Mouse (Mus musculus): ENCODE measurements around the gene Swt1.

Gene Swt1

DNA sequence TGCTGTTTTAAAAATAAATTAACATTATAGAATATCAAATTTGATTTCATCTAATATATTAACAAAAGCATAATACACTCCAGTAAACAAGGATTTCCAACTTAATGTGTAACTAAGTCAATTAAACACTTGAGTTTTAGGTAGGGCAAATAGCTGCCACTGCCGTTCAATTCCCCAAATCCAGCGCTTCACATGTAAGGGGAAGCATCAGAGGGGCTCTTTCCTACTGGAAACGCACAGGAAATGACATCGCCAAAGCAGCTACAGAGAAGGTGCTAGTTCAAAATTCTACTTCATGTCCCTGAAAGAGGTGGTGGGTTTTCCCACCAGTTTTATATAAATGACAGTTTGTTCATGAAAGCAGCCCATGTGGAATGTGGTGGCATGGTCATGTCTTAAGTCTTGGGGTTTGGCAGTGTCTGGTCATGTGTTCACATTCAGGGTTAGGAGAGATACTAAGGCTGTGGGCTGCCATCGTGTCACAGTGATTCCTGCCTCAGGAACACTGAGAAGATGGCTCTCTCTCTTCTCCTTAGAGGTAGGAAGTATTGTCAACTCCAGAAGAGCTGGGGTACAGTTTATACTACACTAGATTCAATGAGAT, 60.4 kb downstream of the Swt1 start:
- no peak for DNase-seq (ENCODE audit: extremely low read depth, insufficient read length, low spot score)

DNA sequence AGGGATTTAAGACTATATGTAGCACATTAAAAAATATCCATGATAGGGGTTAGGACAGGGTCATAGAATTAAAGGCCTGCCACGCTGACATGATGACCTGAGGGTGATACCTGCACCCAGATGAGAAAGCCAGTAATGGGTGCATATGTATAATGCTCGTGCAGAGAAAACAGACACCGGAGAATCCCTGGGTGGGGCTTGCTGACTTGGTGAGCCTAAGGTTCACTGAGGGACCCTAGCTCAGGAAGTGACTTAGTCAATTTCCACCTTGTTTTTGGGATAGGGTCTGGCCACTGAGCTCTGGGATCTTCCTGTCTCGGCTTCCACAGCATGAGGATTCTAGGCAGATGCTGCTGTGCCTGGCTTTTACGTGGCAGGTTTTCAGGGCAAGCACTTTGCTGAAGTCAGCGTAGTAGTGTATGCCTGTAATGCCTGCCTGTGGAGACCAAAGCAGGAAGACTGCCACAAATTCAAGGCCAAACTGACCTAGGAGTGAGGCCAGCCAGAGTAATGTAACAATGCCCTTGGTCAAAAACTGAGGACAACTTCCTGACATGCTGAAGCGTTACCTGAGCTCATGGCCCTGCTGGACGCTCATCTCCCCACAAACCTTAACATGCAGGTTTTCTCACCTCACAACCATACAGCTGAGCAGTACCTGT, 61.2 kb downstream of the Swt1 start:
- DNase-seq (ENCODE audit: extremely low read depth, insufficient read length, low spot score), result no peak

DNA sequence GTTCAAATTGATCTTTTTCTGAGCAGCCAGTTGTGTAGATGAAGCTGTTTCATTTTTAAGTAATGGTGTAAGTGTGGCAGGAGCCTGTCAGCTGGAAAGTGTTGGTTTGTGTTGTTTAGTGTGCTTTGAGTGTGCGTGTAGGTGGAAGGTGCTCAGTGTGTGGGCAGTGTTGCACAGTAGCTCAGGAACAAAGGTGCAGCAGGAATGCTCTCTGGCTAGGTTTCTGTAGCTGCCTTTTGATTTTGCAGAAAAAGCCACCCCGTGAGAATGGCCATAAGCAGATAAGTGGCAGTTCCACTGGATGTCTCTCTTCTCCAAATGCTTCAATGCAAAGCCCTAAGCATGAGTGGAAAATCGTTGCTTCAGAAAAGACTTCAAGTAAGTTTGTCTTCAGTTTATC, 68.9 kb downstream of the Swt1 start:
- no peak for DNase-seq (ENCODE audit: extremely low read depth, insufficient read length, low spot score)

DNA sequence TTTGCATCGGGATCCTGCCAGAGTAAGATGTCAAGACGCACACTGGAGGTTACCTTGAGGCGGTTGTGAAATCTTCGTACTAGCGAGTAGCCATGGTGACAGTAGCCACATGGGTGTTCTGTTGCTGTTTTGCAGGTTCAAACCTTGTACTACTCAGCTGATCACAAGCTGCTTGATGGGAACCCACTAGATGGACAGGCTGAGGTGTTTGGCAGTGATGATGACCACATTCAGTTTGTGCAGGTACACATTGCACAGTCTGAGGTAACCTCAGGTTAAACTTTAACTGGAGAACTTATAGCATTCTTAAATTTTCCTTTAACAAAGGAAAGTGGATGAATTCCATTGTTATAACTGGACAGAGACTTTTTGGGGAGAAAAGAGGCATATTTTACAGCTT, 72.3 kb downstream of the Swt1 start:
- no peak for DNase-seq (ENCODE audit: extremely low read depth, insufficient read length, low spot score)

DNA sequence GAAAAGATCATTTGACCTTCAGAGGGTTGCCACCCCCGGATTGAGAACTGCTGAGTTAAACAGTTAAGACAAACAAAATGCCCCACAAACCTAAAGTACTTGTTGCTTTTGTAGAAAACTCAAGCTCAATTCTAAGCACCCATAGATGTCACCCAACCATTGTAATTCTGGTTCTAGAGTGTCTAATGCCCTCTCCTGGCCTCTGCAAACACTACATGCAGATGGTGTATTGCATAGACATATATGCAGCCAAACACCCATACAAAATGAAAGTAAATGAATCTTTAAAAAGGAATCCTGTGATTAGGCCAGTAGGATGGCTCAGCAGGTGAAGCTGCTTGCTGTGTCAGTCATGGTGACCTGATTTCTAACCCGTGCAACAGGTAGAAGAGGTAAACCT, 75.3 kb downstream of the Swt1 start:
- DNase-seq (ENCODE audit: extremely low read depth, insufficient read length, low spot score), result no peak

DNA sequence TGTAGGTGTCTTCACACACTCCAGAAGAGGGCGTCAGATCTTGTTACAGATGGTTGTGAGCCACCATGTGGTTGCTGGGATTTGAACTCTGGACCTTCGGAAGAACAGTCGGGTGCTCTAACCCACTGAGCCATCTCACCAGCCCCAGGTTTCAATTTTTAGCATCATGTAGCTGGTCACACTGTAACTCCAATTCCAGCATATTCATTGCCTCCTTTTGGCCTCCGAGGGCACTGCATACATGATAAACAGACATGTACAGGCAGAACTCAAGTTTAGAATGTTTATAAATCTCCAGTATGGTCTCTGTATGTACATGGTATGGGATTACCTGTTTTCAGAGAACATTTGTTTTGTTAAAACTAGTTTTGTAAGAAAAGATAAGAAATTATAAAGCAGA, 80.0 kb downstream of the Swt1 start:
- DNase-seq (ENCODE audit: extremely low read depth, insufficient read length, low spot score), result peak; percentile 10

DNA sequence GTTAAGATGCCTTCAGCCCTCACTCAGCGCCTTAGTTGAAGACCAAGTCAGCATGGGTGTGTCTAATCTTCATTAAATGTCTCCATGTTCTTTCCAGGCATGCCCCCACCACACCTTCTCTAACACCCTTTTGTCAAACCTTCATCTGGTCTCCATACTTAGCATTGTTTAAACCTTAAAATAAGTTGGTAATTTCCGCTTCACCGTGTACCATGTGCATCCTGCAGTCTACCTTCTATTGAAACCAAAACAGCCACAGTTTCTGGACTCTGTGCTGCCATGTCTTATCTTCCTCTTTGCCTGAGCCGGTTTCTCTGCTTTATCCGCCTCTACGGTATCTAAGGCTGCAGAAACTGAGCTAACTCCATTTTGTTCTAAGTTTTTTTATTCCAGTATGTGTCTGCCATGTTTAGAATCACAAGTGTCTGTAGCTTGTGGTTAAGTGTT, 81.6 kb downstream of the Swt1 start:
- no peak for DNase-seq (ENCODE audit: extremely low read depth, insufficient read length, low spot score)

DNA sequence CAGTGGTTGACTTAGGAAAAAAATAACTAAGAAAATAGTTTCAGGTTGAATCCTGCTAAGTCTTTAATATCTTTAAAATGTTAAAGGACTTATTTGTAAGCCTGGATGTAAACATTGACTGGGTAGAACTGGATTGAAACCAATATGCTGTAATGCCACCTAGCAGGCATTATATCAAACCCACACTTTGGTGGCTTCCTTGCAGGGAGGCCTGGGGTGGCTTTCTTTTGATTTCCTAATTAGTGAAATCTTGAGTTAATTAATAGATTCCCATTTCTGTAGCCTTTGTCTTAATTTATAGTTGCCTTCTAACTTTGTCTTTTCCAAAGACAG, 82.4 kb downstream of the Swt1 start:
- no peak for DNase-seq (ENCODE audit: extremely low read depth, insufficient read length, low spot score)

DNA sequence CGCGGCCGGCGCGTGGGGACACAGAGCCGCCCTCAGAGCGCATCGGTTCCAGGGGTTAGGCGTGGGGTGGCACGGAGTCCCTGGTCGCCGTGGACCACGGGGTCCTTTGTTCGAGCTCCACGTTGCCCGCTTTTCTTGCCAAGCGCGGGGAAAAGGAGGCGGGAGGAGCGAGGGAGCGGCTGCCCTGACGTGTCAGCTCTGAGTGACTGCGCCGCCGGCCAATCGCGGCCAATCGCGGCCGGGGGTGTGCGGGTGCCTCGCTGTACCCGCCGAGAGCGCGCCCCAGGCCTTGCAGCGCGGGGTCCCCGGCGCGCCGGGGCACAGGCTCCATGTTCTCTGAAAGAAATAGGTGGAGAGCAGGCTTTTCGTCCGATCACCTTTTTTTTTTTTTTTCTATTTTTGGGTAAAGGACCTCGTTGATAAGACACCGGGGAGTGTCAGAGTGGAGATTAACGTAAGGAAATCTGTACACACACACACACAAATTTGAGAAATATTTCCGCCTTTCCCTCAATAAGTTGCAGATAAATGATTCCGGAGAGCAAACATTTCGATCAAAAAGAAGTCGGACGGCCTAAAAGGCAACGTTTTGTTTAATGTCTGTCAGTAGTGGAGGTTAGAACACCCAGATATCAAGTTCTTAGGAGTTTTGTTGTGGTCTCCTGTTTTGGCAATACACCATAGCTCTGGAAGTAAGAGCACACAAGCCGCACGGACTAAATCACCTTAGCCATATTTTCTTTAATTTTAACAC, 83.0 kb downstream of the Swt1 start:
- DNase-seq (ENCODE audit: extremely low read depth, insufficient read length, low spot score), result peak; percentile 93

DNA sequence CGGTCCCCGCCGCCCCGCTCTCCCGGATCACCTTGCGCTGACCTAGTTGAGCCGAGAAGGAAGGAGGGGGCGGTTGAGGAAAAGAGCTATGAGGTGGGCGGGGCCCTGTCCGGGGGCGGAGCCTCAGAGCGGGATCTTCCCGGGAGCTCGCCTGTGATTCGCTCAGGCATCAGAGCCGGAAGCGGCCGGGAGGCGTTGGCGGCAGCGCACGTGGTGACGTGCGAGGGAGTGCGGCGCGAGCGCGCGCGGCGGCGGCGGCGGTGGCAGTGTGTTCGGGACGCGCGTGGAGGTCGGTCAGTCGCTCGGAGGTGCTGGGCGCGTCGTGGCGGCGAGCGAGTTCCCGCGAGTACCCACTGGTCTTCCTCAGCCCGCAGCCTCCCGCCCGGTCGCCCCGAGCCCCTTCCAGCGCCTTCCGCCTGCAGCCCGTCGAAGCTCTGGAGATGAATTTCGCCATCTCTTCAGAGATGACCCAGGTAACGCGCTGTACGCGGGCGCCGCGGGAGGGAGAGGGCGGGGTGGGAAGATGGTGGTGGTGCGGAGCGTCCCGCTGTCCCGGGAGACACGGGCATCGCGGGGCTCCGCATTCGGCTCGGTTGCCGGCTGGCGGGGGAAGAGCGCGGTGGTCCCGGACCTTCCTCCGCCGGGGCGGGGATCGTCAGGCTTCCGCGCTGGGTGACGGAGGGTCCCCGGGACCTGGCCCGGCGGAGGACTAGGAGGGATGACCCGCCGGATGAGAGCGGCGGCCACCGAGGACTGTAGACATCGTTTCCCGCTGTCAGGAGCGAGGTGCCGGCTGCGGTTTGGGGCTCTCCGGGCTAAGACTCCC, 83.8 kb downstream of the Swt1 start, which contains the start of gene Ivns1abp:
Gene Ivns1abp, plus strand, starts transcription at position 195 of the 826 bp plus-strand sequence.
- peak; percentile 97 for DNase-seq (ENCODE audit: extremely low read depth, insufficient read length, low spot score)

DNA sequence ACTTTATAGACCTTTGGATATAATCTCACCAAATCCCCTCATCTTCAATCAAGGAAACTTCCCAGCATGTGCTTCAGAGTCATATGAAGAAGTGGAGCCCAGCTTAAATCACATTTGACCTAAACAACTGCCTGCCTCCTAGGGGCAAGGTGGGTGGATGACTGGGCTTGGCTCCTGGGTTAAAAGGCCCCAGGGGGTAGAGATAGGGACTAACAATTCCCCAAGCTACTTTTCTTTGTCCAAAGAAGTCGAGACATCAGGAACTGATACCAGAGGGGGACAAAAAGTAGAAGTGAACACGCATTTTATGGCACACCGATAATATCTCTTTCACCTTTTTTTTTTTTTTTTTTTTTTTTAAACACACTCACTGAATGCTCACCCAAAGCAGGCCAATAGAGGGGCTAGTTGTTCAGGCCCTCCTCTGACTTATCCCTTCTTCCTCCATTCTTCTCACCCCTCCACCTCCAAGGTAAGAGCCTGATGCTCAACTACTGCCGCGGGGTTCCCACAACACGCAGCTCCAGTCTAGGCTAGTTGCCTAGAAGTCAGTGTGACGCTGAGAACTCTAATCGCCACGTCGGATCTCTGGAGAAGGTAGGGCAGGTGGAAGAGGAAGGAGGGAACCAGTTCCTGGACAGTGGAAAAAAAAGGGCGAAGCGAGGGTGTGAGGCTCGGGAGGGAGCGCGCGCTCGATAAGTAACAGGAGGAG, 84.5 kb downstream of the Swt1 start:
- peak; percentile 25 for DNase-seq (ENCODE audit: extremely low read depth, insufficient read length, low spot score)

DNA sequence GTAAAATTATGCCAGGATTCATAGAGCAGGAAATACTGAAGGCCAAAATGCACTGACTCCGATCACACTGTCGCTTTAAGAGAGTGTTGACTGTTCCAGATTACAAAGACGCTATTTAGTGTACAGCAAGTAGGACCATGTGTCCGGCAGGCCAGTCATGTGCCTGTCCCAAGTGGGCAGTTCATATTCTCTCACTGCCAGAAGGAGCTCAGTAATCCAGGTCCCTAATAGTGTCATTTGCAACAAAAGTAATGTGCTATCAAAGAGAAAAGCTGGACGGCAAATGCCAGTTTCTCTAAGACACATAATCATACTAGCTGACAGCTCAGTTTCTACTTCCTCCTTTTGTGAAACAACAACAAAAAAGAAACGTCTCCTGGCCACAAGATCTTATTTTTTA, 85.3 kb downstream of the Swt1 start:
- DNase-seq (ENCODE audit: extremely low read depth, insufficient read length, low spot score), result peak; percentile 9

DNA sequence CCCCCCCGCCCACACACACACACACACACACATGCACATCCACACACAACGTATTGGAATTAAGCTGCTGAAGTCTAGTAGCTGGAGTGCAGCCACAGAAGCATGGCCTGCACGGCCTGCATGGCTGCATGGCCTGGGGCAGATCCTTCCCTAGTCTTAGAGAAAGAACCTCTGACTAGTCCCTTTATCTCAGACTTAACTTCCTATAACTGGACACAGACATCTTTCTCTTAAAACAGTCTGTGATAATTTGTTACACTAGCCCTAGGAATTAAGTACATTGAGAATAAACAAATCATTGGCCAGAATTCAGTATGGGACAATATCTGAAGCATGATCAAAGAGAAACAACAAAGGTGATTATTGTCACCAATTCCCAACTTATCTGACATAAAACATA, 85.9 kb downstream of the Swt1 start:
- no peak for DNase-seq (ENCODE audit: extremely low read depth, insufficient read length, low spot score)

DNA sequence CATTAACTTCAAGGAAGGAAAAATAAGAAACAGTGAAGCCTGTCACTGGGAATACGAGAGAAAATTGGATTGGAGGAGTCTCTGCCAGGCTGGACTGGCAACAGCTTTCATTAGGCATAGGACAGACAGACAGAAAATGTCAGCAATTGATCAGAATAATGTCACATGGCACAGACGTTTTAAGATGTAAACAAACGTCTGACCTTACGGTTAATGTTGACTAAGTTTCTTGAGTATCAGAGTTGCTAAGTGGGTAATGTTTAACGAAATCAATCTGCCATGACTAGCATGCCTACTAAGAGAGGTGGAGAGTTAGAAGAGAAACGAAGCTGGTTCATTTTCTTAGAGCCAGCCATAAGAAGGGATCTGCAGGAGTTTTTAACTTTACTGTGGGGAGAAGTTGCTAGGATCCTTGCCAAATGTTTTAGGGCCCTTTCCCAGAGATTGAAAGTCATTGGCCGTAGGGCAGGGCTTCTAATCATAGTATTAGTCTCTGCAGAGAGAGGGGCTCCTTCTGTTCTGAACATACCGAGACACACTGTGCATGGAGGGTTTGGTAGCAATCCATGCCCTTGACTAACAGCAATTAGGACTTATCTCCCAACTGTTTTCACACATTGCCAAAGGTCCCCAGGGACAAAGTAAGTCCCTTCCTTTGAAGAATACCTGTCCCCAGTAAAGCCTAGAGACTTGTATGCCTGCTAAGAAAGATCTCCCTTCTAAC, 86.8 kb downstream of the Swt1 start:
- DNase-seq (ENCODE audit: extremely low read depth, insufficient read length, low spot score), result no peak

DNA sequence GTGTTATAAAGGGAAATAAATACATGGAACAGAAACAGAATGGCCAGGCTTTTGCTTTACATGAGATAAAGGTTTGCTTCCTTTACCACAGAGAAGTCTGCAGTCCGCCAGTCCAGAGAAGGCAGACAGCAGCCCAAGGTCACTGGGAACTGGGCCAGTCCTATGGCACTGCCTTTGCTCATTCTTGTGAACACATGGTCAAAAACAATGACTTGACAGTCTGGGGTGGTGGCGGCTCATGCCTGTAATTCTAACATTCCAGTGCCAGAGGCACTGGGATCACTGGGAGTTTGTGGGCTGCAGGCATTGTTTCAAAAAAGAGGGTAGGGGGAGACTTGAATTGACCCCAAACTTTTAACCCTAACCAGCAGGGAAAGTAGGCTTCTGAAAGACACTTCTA, 89.3 kb downstream of the Swt1 start:
- DNase-seq (ENCODE audit: extremely low read depth, insufficient read length, low spot score), result no peak

DNA sequence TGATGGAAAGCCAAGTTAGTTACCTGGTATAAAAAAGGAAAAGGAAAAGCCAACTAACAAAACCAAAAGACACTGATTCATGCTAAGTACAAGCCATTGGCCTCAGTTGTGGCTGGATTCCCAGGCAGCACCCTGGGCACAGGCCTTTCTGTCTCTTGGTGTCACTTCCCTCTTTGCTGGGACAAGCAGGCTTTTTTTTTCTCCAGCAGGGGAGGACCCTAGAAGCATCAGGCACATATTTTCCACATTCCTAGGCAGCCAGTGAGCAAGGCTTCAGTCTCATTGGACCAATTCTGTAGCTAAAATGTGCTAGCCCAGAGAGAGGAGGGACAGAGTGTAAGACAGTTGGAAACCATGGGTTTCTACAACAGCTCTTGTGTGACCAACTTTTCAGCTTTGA, 90.0 kb downstream of the Swt1 start:
- DNase-seq (ENCODE audit: extremely low read depth, insufficient read length, low spot score), result no peak

DNA sequence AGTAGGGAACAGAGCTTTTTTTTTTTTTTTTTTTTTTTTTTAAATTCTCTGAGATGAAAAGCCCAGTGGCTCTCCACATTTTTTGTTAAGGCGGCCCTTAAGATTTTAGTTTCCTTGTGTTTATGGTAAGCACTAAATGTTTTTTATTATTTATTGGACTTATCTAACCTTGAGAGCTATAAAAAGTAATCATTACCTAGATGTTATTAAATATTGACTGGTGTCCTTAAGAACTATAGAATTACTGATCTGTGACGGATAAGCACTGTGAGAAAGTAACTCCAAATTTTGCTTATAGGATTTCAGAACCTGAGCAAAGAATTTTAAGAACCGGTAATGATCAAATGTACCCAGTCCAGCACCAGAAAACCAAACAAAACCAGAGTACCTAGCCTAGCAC, 95.4 kb downstream of the Swt1 start:
- DNase-seq (ENCODE audit: extremely low read depth, insufficient read length, low spot score), result no peak

DNA sequence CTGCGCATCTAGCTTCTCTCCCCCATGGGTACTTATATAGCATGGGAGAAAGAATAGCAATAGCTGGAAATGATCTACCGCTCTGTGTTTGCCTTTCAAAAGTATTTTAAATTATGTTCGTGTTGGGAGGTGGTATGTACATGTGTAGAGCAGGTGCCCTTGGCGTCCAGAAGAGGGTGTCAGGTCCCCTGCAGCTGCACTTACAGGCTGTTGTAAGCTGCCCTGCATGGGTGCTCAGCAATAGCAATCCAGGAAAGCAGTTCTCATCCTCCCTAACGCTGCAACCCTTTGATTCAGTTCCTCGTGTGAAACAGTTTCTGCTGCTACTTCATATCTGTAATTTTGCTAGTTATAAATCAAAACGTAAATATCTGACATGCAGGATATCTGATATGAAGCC, 98.7 kb downstream of the Swt1 start:
- no peak for DNase-seq (ENCODE audit: extremely low read depth, insufficient read length, low spot score)

DNA sequence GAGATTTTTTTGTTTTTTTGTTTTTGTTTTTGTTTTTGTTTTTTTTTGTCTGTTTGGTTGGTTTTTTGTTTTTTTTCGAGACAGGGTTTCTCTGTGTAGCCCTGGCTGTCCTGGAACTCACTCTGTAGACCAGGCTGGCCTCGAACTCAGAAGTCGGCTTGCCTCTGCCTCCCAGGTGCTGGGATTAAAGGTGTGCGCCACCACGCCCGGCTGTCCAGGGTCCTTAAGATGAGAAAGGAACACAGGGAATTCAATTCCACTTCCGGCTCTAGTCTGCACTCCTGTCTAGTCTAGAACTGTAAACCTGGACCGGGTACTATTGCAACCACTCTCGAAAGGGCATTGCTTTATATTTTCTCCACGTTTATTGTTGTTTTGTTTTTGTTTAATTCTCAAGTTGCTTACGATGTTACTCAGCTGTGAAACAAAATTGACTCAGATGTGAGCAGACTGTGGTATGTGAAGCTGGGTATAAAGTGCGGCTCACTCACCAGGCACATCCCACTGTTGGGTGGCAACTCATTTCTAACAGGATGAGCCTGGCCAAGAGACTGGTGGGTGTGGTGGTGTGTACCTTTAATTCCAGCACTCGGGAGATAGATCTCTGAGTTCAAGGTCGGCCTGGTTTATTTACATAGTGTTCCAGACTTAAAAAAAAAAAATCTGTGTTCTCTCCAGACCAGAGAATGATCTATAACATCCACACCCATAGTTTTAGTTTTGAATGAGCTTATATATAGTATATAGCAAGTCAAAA, 99.7 kb downstream of the Swt1 start:
- DNase-seq (ENCODE audit: extremely low read depth, insufficient read length, low spot score), result no peak

Data from 3134 (cell line).